In genomic region chr4:108779763-108780056, GRCm38 (mm10) we compare ENCODE assay signal across 8 mouse cellular contexts. TPM values are rescaled to one million over a fixed set of nuclear protein-coding genes. Genes with fewer than 3 reads are reported as not detected.
A peak's percentile ranks its signal among the peaks of the same experiment; 100 is the strongest.
DNase-seq lines count a peak whose midpoint lies in the region; ATAC-seq and TF ChIP-seq lines count a peak whose summit lies in the region.

No protein-coding gene starts in this region.

- peak overlapping the region; percentile 66 for H3K4me2 ChIP-seq in heart, embryonic 16.5 days (ENCODE audit: low read depth, low read length)
- H3K4me2 ChIP-seq in forebrain, postnatal 0 days (ENCODE audit: low read depth) = peak overlapping the region; percentile 69

- H3K4me3 ChIP-seq in heart, embryonic 16.5 days (ENCODE audit: low read length) = peak overlapping the region; percentile 90
- peak overlapping the region; percentile 89 for H3K4me3 ChIP-seq in forebrain, postnatal 0 days (ENCODE audit: low read depth, low read length)
- peak overlapping the region; percentile 95 for H3K4me3 ChIP-seq in midbrain, embryonic 10.5 days

- H3K9me3 ChIP-seq in heart, embryonic 16.5 days (replicated peaks; ENCODE audit: control insufficient read depth, low read length) = no peaks in the 10 kb centered on the region
- H3K9me3 ChIP-seq in forebrain, postnatal 0 days (ENCODE audit: low read length) = no peaks in the 10 kb centered on the region
- H3K9me3 ChIP-seq in midbrain, embryonic 10.5 days (replicated peaks) = no peaks in the 10 kb centered on the region

- intact Hi-C loops in heart, postnatal 25 days (cut with DNase I) = loop anchor here (5.0 kb wide), 1 partner anchor 82 kb away; no protein-coding TSS in a partner anchor

- no peaks in the 10 kb centered on the region for H3K27me3 ChIP-seq in heart, embryonic 16.5 days (ENCODE audit: control insufficient read depth, insufficient read depth, low read length)
- no peaks in the 10 kb centered on the region for H3K27me3 ChIP-seq in forebrain, postnatal 0 days (ENCODE audit: insufficient read depth, low read length)
- peaks cover 16% of the 10 kb centered on the region for H3K27me3 ChIP-seq in midbrain, embryonic 10.5 days (ENCODE audit: low read depth, poor library complexity, severe bottlenecking)

- TF ChIP-seq CTCF in forebrain, postnatal 0 days (IDR thresholded peaks at IDR 0.05; ENCODE audit: low read depth) = no peak; the same call in 1 of the 2 replicates

- ATAC-seq in heart, embryonic 16.5 days (replicated peaks; ENCODE audit: extremely low read depth, insufficient read depth, low FRiP score) = no peak
- no peak for ATAC-seq in forebrain, postnatal 0 days
- no peak for ATAC-seq in inflammation-experienced regulatory T-cells, adult 6 months

- peaks cover 2% of the 10 kb centered on the region; the same call in 1 of the 2 replicates for H3K4me1 ChIP-seq in heart, embryonic 16.5 days (ENCODE audit: control insufficient read depth, insufficient read depth, low read length)
- H3K4me1 ChIP-seq in forebrain, postnatal 0 days (ENCODE audit: insufficient read depth) = no peaks in the 10 kb centered on the region; the same call in 1 of the 2 replicates
- peaks cover 38% of the 10 kb centered on the region for H3K4me1 ChIP-seq in midbrain, embryonic 10.5 days

- H3K27ac ChIP-seq in heart, embryonic 16.5 days (ENCODE audit: low read length) = peak overlapping the region; percentile 94
- H3K27ac ChIP-seq in forebrain, postnatal 0 days (ENCODE audit: low read depth, low read length) = peak overlapping the region; percentile 98
- peak overlapping the region; percentile 99 for H3K27ac ChIP-seq in midbrain, embryonic 10.5 days (replicated peaks)

- no peak for DNase-seq in heart, postnatal 25 days (ENCODE audit: low spot score)
- DNase-seq in MN1 (ENCODE audit: low spot score) = peak; percentile 58
- no peak for DNase-seq in forebrain, postnatal 0 days
- no peak for DNase-seq in midbrain, embryonic 10.5 days (ENCODE audit: low spot score)
- no peak for DNase-seq in layer of hippocampus, postnatal 14 days (ENCODE audit: low spot score in 2 of 2)
- no peak for DNase-seq in kidney, postnatal 10 days

- peak overlapping the region; percentile 96 for H3K9ac ChIP-seq in heart, embryonic 16.5 days (ENCODE audit: low read length)
- peak overlapping the region; percentile 99 for H3K9ac ChIP-seq in forebrain, postnatal 0 days

- no peaks in the 10 kb centered on the region for H3K36me3 ChIP-seq in heart, embryonic 16.5 days (ENCODE audit: control insufficient read depth, insufficient read depth)
- no peaks in the 10 kb centered on the region for H3K36me3 ChIP-seq in forebrain, postnatal 0 days (ENCODE audit: insufficient read depth)
- no peaks in the 10 kb centered on the region for H3K36me3 ChIP-seq in midbrain, embryonic 10.5 days

- WGBS in heart, embryonic 16.5 days = 3% methylated on average over 7 of the region's 7 CpGs
- 3% methylated on average over 7 of the region's 7 CpGs for WGBS in forebrain, postnatal 0 days
- WGBS in midbrain, embryonic 10.5 days = 1% methylated on average over 7 of the region's 7 CpGs

RNA-seq across cellular contexts. Expression of gene Zfyve9, which starts 0.9 kb away (rescaled TPM):
- polyA plus RNA-seq in heart, embryonic 16.5 days (2015; fragmentation: Nextera tagmentation; extraction: Ambion mirVana) = 2.5 and 2.9 TPM in 2 replicates
- 10 to 100 TPM; 27.1 to 28.0 TPM for total RNA-seq in heart, postnatal 25 days (2021)
- 32.5 and 39.2 TPM in 2 replicates for total RNA-seq in forebrain, postnatal 0 days (2014; rRNA removed)
- polyA plus RNA-seq in forebrain, postnatal 0 days (2015; fragmentation: Nextera tagmentation; extraction: Ambion mirVana) = 5.1 and 6.8 TPM in 2 replicates
- 3.9 and 4.5 TPM in 2 replicates for polyA plus RNA-seq in midbrain, embryonic 10.5 days (2016; fragmentation: Nextera tagmentation; extraction: Ambion mirVana)
- under 1 TPM; 0.71 to 0.83 (median 0.72) TPM for polyA plus RNA-seq in inflammation-experienced regulatory T-cells, adult 6 months (2017; shearing (Covaris generic))
- total RNA-seq in layer of hippocampus, postnatal 14 days (2021) = 10 to 100 TPM; 46.1 to 48.8 TPM

RNA-seq across cellular contexts. Expression of gene Btf3l4, which starts 53.7 kb away (rescaled TPM):
- polyA plus RNA-seq in heart, embryonic 16.5 days (2015; fragmentation: Nextera tagmentation; extraction: Ambion mirVana) = 141 and 143 TPM in 2 replicates
- total RNA-seq in heart, postnatal 25 days (2021) = 10 to 100 TPM; 76.4 to 78.0 TPM
- total RNA-seq in forebrain, postnatal 0 days (2014; rRNA removed) = 119 and 164 TPM in 2 replicates
- 186 and 197 TPM in 2 replicates for polyA plus RNA-seq in forebrain, postnatal 0 days (2015; fragmentation: Nextera tagmentation; extraction: Ambion mirVana)
- polyA plus RNA-seq in midbrain, embryonic 10.5 days (2016; fragmentation: Nextera tagmentation; extraction: Ambion mirVana) = 213 and 242 TPM in 2 replicates
- 10 to 100 TPM; 48.1 to 89.6 (median 55.2) TPM for polyA plus RNA-seq in inflammation-experienced regulatory T-cells, adult 6 months (2017; shearing (Covaris generic))
- 100 to 1,000 TPM in 1 of 2 experiments, 10 to 100 TPM in 1; 97.7 to 111 TPM for total RNA-seq in layer of hippocampus, postnatal 14 days (2021)

RNA-seq across cellular contexts. Expression of gene Txndc12, which starts 54.7 kb away (rescaled TPM):
- polyA plus RNA-seq in heart, embryonic 16.5 days (2015; fragmentation: Nextera tagmentation; extraction: Ambion mirVana) = 111 and 113 TPM in 2 replicates
- total RNA-seq in heart, postnatal 25 days (2021) = 10 to 100 TPM; 31.2 to 35.1 TPM
- 54.0 and 71.9 TPM in 2 replicates for total RNA-seq in forebrain, postnatal 0 days (2014; rRNA removed)
- polyA plus RNA-seq in forebrain, postnatal 0 days (2015; fragmentation: Nextera tagmentation; extraction: Ambion mirVana) = 65.1 and 71.9 TPM in 2 replicates
- 93.5 and 102 TPM in 2 replicates for polyA plus RNA-seq in midbrain, embryonic 10.5 days (2016; fragmentation: Nextera tagmentation; extraction: Ambion mirVana)
- 10 to 100 TPM; 59.8 to 63.3 (median 61.0) TPM for polyA plus RNA-seq in inflammation-experienced regulatory T-cells, adult 6 months (2017; shearing (Covaris generic))
- 10 to 100 TPM; 38.8 to 38.9 TPM for total RNA-seq in layer of hippocampus, postnatal 14 days (2021)
